Mouse (Mus musculus) bone marrow macrophage, adult 2 months (primary cell): ENCODE measurements at regions not wholly inside any gene's neighbourhood (a gene's known extent, or its start where the extent isn't known, plus 50 kb on each side); places are given as distances from the start of the nearest gene placed in this dataset.

Experiments used
- CTCF ChIP-seq: IDR thresholded peaks from 2 replicates; pipeline ENCODE4 v1.5.1; 2012; ENCODE audit warnings: low read depth, mild to moderate bottlenecking, low read length, moderate library complexity
- POLR2A ChIP-seq: IDR thresholded peaks from 2 replicates; pipeline ENCODE4 v1.6.1; 2012; ENCODE audit warnings: mild to moderate bottlenecking, low read depth, low read length, borderline replicate concordance

- no peak for TF ChIP-seq CTCF
- no peak for TF ChIP-seq POLR2A
Observed at GRCm38 (mm10) chr3:58234846-58235630, 179.5 kb upstream of the Tsc22d2 start.
